Mouse (Mus musculus) hindbrain, embryonic 13.5 days (tissue): ENCODE results near the gene Kdm1b. TPM values are rescaled to one million over a fixed set of nuclear protein-coding genes. Genes with fewer than 3 reads are reported as not detected.

Experiments used
- ATAC-seq: fragments of 200-750 bp; cut with Nextera tagmentation; 2 replicates; pipeline ENCODE4 v1.8.0; 2017; ENCODE audit warnings: moderate TSS enrichment; ENCODE audit not compliant: low FRiP score
- H3K27ac ChIP-seq: fragments of 300-500 bp; sonication (generic); 2 replicates; pipeline ENCODE4 v1.5.1; 2015; ENCODE audit warnings: inconsistent platforms, mild to moderate bottlenecking, moderate library complexity
- H3K27me3 ChIP-seq: fragments of 300-500 bp; sonication (generic); 2 replicates; pipeline ENCODE4 v1.6.1; 2015; ENCODE audit warnings: mild to moderate bottlenecking, inconsistent platforms
- H3K36me3 ChIP-seq: fragments of 300-500 bp; sonication (generic); 2 replicates; pipeline ENCODE4 v1.6.1; 2015; ENCODE audit warnings: mild to moderate bottlenecking, inconsistent platforms
- H3K4me1 ChIP-seq: fragments of 300-500 bp; sonication (generic); replicated peaks from 2 replicates; pipeline ENCODE4 v1.6.1; 2015; ENCODE audit warnings: inconsistent platforms
- H3K4me2 ChIP-seq: fragments of 300-500 bp; sonication (generic); 2 replicates; pipeline ENCODE4 v1.6.1; 2015; ENCODE audit warnings: inconsistent platforms, mild to moderate bottlenecking, moderate library complexity
- H3K4me3 ChIP-seq: fragments of 300-500 bp; sonication (generic); 2 replicates; pipeline ENCODE4 v1.5.1; 2015; ENCODE audit warnings: mild to moderate bottlenecking, inconsistent platforms
- H3K9ac ChIP-seq: fragments of 300-500 bp; sonication (generic); 2 replicates; pipeline ENCODE4 v1.6.1; 2015; ENCODE audit warnings: mild to moderate bottlenecking, inconsistent platforms
- H3K9me3 ChIP-seq: fragments of 300-500 bp; sonication (generic); 2 replicates; pipeline ENCODE4 v1.6.1; 2016; ENCODE audit warnings: inconsistent platforms
- WGBS: fragments of 180-500 bp; shearing (Covaris S2); methylation state at CpG from one replicate; pipeline ENCODE4 v1.1.7; 2015; 5-methylcytosine and 5-hydroxymethylcytosine counted together
- polyA plus RNA-seq: library from polyadenylated mRNA; unstranded; fragments of >200 nt; fragmentation: Nextera tagmentation; extraction: Ambion mirVana; gene quantifications from 2 replicates; pipeline ENCODE4 v1.2.1, GENCODE M21; 2015

Kdm1b gene
- polyA plus RNA-seq, 1 experiment from 2014 or later, result 20.3 TPM

- ATAC-seq, result no peak
- Histone ChIP-seq H3K36me3 (peaks cover 32% of the 10 kb centered on the region), H3K27ac (no peak overlapping the region), H3K4me2 (no peak overlapping the region), H3K4me1 (peaks cover 14% of the 10 kb centered on the region), H3K27me3 (no peaks in the 10 kb centered on the region), H3K9ac (no peak overlapping the region), H3K9me3 (no peaks in the 10 kb centered on the region), H3K4me3 (no peak overlapping the region)
- 89% methylated on average over 7 of the region's 7 CpGs for WGBS
Observed at GRCm38 (mm10) chr13:47099265-47099664, 56.0 kb downstream of the Kdm1b start.

GRCm38 (mm10) chr13:47100587-47100986 is 57.3 kb downstream of the Kdm1b start:
- WGBS, result 88% methylated on average over 2 of the region's 2 CpGs
- Histone ChIP-seq H3K9me3 (no peaks in the 10 kb centered on the region), H3K27me3 (no peaks in the 10 kb centered on the region), H3K4me2 (no peak overlapping the region), H3K36me3 (peaks cover 25% of the 10 kb centered on the region), H3K4me1 (peaks cover 21% of the 10 kb centered on the region), H3K9ac (no peak overlapping the region), H3K27ac (no peak overlapping the region), H3K4me3 (no peak overlapping the region)
- ATAC-seq, result no peak

GRCm38 (mm10) chr13:47104146-47104545 is 60.8 kb downstream of the Kdm1b start:
- H3K36me3 ChIP-seq, result peaks cover 2% of the 10 kb centered on the region
- peaks cover 4% of the 10 kb centered on the region; the same call in 1 of the 2 replicates for H3K27me3 ChIP-seq
- no peak overlapping the region for H3K27ac ChIP-seq
- peak overlapping the region; percentile 68 for H3K4me2 ChIP-seq
- peak overlapping the region; percentile 43 for H3K9ac ChIP-seq
- peak overlapping the region; percentile 95 for H3K4me3 ChIP-seq
- WGBS, result 16% methylated on average over 2 of the region's 2 CpGs
- H3K9me3 ChIP-seq, result no peaks in the 10 kb centered on the region
- H3K4me1 ChIP-seq, result peaks cover 21% of the 10 kb centered on the region
- no peak for ATAC-seq

GRCm38 (mm10) chr13:47104856-47105541 is 61.7 kb downstream of the Kdm1b start:
- H3K4me3 ChIP-seq, result peak overlapping the region; percentile 95
- under 1% methylated on average over 25 of the region's 25 CpGs for WGBS

GRCm38 (mm10) chr13:47105711-47106579 is 62.6 kb downstream of the Kdm1b start, which contains the start of gene Dek:
Gene Dek (minus strand): TSS chr13:47106201.
- peak within 1 kb of the TSS; percentile 92 for H3K9ac ChIP-seq
- H3K9me3 ChIP-seq, result no peaks in the 10 kb centered on the region
- peak; percentile 94 for ATAC-seq
- no peaks in the 10 kb centered on the region for H3K36me3 ChIP-seq
- peak within 1 kb of the TSS; percentile 98 for H3K27ac ChIP-seq
- peak within 1 kb of the TSS; percentile 68 for H3K4me2 ChIP-seq
- H3K4me3 ChIP-seq, result peak within 1 kb of the TSS; percentile 95
- peaks cover 4% of the 10 kb centered on the region; the same call in 1 of the 2 replicates for H3K27me3 ChIP-seq
- H3K4me1 ChIP-seq, result peaks cover 21% of the 10 kb centered on the region
- WGBS, result under 1% methylated on average over 91 of the region's 129 CpGs

More at GRCm38 (mm10) chr13:47104856-47105541, 61.7 kb downstream of the Kdm1b start:
- Histone ChIP-seq H3K36me3 (no peaks in the 10 kb centered on the region; the same call in 1 of the 2 replicates), H3K27ac (peak overlapping the region; percentile 98), H3K4me1 (peaks cover 21% of the 10 kb centered on the region), H3K4me2 (peak overlapping the region; percentile 68), H3K9me3 (no peaks in the 10 kb centered on the region), H3K27me3 (peaks cover 4% of the 10 kb centered on the region; the same call in 1 of the 2 replicates), H3K9ac (peak overlapping the region; percentile 92)
- no peak for ATAC-seq

GRCm38 (mm10) chr13:47106580-47106888 is 63.2 kb downstream of the Kdm1b start:
- 0% methylated on average over 20 of the region's 20 CpGs for WGBS
- no peaks in the 10 kb centered on the region for H3K9me3 ChIP-seq

GRCm38 (mm10) chr13:47109239-47109638 is 65.9 kb downstream of the Kdm1b start:
- no peak overlapping the region for H3K27ac ChIP-seq
- no peak overlapping the region for H3K9ac ChIP-seq
- H3K9me3 ChIP-seq, result no peaks in the 10 kb centered on the region
- no peak overlapping the region for H3K4me3 ChIP-seq
- H3K4me2 ChIP-seq, result no peak overlapping the region
- H3K27me3 ChIP-seq, result peaks cover 4% of the 10 kb centered on the region; the same call in 1 of the 2 replicates
- 92% methylated on average over 2 of the region's 2 CpGs for WGBS
- ATAC-seq, result no peak
- H3K36me3 ChIP-seq, result no peaks in the 10 kb centered on the region
- peaks cover 7% of the 10 kb centered on the region for H3K4me1 ChIP-seq

More at GRCm38 (mm10) chr13:47106580-47106888, 63.2 kb downstream of the Kdm1b start:
- Histone ChIP-seq H3K36me3 (no peaks in the 10 kb centered on the region), H3K27ac (peak overlapping the region; percentile 98), H3K4me1 (peaks cover 21% of the 10 kb centered on the region), H3K9ac (peak overlapping the region; percentile 92), H3K4me3 (peak overlapping the region; percentile 95), H3K4me2 (peak overlapping the region; percentile 68), H3K27me3 (peaks cover 4% of the 10 kb centered on the region; the same call in 1 of the 2 replicates)
- peak; percentile 59 for ATAC-seq

- H3K4me3 ChIP-seq, result no peak overlapping the region
- 80% methylated on average over 3 of the region's 3 CpGs for WGBS
- ATAC-seq, result no peak
Observed at GRCm38 (mm10) chr13:47111185-47111584, 67.9 kb downstream of the Kdm1b start.

GRCm38 (mm10) chr13:47112056-47112455 is 68.8 kb downstream of the Kdm1b start:
- Histone ChIP-seq H3K4me3 (no peak overlapping the region), H3K36me3 (no peaks in the 10 kb centered on the region)
- no peak for ATAC-seq

More at GRCm38 (mm10) chr13:47111185-47111584, 67.9 kb downstream of the Kdm1b start:
- Histone ChIP-seq H3K9ac (no peak overlapping the region), H3K27ac (no peak overlapping the region), H3K4me1 (no peaks in the 10 kb centered on the region), H3K4me2 (no peak overlapping the region), H3K27me3 (peaks cover 4% of the 10 kb centered on the region; the same call in 1 of the 2 replicates), H3K9me3 (no peaks in the 10 kb centered on the region), H3K36me3 (no peaks in the 10 kb centered on the region)

GRCm38 (mm10) chr13:47112924-47113323 is 69.6 kb downstream of the Kdm1b start:
- Histone ChIP-seq H3K27me3 (no peaks in the 10 kb centered on the region), H3K4me1 (no peaks in the 10 kb centered on the region), H3K9me3 (no peaks in the 10 kb centered on the region), H3K4me3 (no peak overlapping the region), H3K4me2 (no peak overlapping the region), H3K36me3 (no peaks in the 10 kb centered on the region), H3K9ac (no peak overlapping the region), H3K27ac (no peak overlapping the region)
- ATAC-seq, result no peak
- WGBS, result 80% methylated on average over 3 of the region's 3 CpGs

More at GRCm38 (mm10) chr13:47112056-47112455, 68.8 kb downstream of the Kdm1b start:
- H3K9ac ChIP-seq, result no peak overlapping the region
- no peaks in the 10 kb centered on the region for H3K4me1 ChIP-seq
- WGBS, result 92% methylated on average over 3 of the region's 3 CpGs
- H3K27me3 ChIP-seq, result peaks cover 4% of the 10 kb centered on the region; the same call in 1 of the 2 replicates
- H3K4me2 ChIP-seq, result no peak overlapping the region
- no peaks in the 10 kb centered on the region for H3K9me3 ChIP-seq
- no peak overlapping the region for H3K27ac ChIP-seq

GRCm38 (mm10) chr13:47116000-47116399 is 72.7 kb downstream of the Kdm1b start:
- Histone ChIP-seq H3K27me3 (peaks cover 11% of the 10 kb centered on the region; the same call in 1 of the 2 replicates), H3K27ac (no peak overlapping the region), H3K9ac (no peak overlapping the region), H3K36me3 (no peaks in the 10 kb centered on the region), H3K4me2 (no peak overlapping the region), H3K9me3 (no peaks in the 10 kb centered on the region), H3K4me1 (no peaks in the 10 kb centered on the region), H3K4me3 (no peak overlapping the region)
- WGBS, result 92% methylated on average over 3 of the region's 3 CpGs
- ATAC-seq, result no peak

- Histone ChIP-seq H3K4me1 (peaks cover 16% of the 10 kb centered on the region), H3K4me3 (peak overlapping the region; percentile 59; the same call in 1 of the 2 replicates), H3K27ac (no peak overlapping the region), H3K36me3 (no peaks in the 10 kb centered on the region), H3K4me2 (peak overlapping the region; percentile 99), H3K9me3 (no peaks in the 10 kb centered on the region), H3K9ac (no peak overlapping the region), H3K27me3 (peaks cover 43% of the 10 kb centered on the region)
- ATAC-seq, result no peak
- WGBS, result 37% methylated on average over 12 of the region's 12 CpGs
Observed at GRCm38 (mm10) chr13:47121333-47121889, 78.1 kb downstream of the Kdm1b start.
